Mouse (Mus musculus): Measurements from ENCODE around the gene Cct2. TPM values are rescaled to one million over a fixed set of nuclear protein-coding genes. Genes with fewer than 3 reads are reported as not detected.
A peak's percentile ranks its signal among the peaks of the same experiment; 100 is the strongest.
"Not testable (repeated sequence)": the region's sequence is repeated elsewhere in the genome, so short reads cannot be mapped to it uniquely, and the experiment has no call there.

The Cct2 gene
- total RNA-seq, 2 experiments from 2014 or later = 160 to 167 TPM

DNA sequence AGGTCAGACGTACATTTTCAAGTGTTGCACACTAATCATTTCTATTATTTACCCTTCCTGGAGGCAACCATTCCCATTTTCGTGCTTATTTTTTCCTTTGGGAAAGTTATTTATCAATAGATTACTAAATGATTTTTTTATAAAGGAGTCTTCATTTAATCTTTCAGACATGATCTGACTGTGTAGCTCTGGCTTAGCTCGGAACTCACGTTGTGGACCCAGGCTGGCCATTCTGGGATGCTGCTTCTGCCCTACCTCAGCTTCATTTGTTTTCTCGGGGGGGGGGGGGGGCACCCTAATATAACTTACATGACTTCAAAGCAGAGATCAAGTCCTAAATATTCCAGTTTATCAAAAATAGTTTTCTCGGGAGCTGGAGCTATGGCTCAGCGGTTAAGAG lies 462 bp upstream of the Cct2 start:
- intact Hi-C loops (cut with DNase I) = loop anchor here (5.0 kb wide), 2 partner anchors 83 to 148 kb away; partner anchors contain the start of gene Frs2
- no peak for DNase-seq (ENCODE audit: low spot score in 2 of 2)

DNA sequence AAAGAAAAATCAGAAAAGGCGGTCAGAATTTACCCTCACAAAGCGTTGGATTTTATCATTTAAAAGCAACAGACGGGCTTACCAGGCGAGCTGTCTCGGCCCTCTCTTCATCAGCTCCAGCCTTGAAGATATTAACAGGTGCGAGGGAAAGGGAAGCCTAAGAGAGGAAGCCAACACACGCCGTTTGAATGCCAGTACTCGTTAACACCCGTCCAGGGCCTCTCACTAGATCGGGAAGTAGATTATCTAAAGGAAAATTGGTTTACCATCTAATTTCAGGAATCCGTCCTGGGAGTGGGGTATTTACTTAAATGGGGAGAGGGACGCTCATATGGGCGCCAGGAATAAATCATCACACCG lies 740 bp downstream of the Cct2 start:
- intact Hi-C loops (cut with DNase I) = loop anchor here (5.0 kb wide), 2 partner anchors 84 to 149 kb away; partner anchors contain the start of gene Frs2
- DNase-seq (ENCODE audit: low spot score in 2 of 2) = no peak

DNA sequence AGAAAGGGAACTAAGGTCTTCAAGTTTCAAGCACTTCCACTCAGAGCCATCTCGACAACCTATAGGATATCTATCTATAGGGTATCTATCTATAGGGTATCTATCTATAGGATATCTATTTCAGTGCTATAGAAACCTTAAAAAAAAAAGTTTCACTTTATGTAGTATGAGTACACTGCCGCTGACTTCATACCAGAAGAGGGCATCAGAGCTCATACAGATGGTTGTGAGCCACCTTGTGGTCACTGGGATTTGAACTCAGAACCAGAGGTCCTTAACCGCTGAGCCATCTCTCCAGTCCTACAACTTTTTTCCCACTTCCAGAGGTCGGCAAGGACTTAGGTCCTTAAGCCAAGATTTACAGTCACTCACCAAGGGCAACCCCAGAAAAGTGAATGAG lies 7.9 kb downstream of the Cct2 start:
- intact Hi-C loops (cut with DNase I) = no loop called here

DNA sequence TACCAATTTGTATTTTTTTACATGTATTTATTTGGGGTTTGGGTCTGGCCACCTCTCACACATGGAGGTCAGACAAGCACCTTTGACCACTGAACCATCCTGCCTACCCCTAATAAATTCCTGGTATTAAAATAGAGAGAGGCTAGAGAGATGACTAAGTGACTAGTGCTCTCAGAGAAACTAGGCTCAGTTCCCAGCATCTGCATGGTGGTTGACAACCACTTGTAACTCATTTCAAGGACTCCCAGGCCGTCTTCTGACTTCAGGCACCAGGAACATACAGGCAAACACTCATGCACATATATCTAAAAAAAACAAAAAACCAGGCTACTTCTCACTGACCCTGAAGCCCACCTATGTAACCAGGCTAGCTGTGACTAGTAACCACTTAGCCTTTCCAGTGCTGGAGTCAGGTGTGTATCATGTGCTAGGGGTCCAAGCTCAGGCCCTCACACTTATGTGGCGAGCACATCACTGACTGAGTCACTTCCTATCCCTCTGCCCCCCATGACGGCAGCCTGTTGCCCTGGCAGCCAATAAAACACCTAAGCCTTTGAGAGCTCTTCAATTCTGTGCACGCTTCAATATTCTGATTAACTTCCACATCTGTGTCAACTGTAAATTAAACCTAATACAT lies 13.5 kb downstream of the Cct2 start:
- no peak for DNase-seq (ENCODE audit: low spot score in 2 of 2)
- intact Hi-C loops (cut with DNase I) = no loop called here

More for the DNA sequence above, 7.9 kb downstream of the Cct2 start:
- no peak for DNase-seq (ENCODE audit: low spot score in 2 of 2)

DNA sequence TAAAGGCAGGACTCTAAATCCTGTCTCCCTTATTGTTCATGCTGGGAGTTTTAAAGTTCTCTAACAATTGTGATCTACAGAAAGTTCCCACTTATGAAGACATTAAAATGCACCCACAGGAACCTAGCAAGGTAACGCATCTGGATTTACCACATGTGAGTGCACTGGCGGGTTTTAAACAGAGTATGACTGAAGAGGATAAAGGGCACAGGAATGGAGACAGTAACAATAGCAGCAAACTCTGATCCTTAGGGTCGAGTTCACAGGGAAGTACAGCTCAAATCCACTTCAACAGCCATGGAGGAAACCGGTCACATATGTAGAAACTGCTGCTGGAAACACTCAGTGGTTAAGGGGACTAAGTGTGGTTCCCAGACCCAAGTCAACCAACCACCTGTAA lies 14.4 kb downstream of the Cct2 start:
- intact Hi-C loops (cut with DNase I) = no loop called here
- DNase-seq (ENCODE audit: low spot score in 2 of 2) = no peak

DNA sequence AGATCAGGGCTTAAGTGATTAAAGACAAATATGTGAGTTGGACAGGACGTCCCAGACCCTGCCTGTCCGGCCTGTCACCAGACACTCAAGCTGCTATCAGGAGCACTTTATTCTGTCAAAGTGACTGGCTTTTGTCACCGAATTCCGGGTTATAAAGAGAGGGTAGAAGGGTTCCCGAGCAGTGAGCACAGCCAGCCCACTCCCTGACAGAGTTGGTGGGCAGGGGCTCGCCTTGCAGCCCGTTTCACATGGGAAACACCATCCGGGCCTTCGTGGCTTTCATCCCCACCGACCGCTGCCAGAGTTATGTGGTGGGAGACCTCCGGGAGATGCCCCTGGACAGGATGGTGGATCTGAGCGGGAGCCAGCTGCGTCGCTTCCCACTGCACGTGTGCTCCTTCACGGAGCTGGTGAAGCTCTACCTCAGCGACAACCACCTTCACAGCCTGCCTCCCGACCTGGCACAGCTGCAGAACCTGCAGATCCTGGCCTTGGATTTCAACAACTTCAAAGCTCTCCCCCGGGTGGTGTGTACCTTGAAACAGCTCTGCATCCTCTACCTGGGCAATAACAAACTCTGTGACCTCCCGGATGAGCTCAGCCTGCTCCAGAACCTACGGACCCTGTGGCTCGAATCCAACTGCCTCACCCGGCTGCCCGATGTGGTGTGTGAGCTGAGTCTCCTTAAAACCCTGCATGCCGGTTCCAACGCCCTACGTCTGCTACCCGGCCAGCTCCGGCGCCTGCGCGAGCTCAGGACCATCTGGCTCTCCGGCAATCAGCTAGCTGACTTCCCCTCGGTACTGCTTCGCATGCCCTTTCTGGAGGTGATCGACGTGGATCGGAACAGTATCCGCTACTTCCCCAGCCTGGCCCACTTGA lies 18.2 kb downstream of the Cct2 start, which contains the start of gene Lrrc10:
TSS of gene Lrrc10 (plus strand) at position 167 of the 882 bp plus-strand sequence.
- DNase-seq (ENCODE audit: low spot score in 2 of 2) = peak in 1 of 2 experiments; percentile 60
- intact Hi-C loops (cut with DNase I) = no loop called here

DNA sequence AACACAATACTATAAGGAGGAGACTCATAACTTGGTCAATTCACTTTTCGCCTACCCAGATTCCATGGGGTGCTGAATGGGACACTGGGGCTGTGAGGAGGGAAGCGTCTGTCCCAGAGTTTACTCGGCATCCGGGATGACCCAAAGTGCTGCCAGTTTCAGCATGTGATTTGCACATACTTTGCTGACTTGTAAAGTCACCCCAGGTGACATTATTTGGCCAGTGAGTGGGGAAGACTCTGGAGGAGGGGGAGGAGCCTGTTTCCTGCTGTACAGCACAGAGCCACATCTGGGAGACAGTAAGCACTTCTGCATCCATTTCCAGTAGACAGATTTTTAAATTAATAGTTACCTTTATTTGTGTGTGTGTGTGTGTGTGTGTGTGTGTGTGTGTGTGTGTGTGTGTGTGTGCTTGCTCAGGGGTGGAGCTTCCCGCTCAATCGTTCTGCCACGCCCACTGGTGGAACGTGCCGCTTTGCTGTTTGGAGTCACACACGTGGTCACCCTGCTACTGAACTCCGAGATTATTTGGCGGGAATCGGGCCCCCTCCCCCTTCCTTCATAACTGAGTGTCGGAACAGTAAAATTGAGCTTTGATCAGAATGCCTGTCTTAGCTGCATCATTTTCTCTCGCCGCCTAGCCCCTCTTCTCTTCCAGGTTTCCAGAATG lies 20.0 kb downstream of the Cct2 start:
- DNase-seq (ENCODE audit: low spot score in 2 of 2); intact Hi-C loops (cut with DNase I): not testable (repeated sequence)

DNA sequence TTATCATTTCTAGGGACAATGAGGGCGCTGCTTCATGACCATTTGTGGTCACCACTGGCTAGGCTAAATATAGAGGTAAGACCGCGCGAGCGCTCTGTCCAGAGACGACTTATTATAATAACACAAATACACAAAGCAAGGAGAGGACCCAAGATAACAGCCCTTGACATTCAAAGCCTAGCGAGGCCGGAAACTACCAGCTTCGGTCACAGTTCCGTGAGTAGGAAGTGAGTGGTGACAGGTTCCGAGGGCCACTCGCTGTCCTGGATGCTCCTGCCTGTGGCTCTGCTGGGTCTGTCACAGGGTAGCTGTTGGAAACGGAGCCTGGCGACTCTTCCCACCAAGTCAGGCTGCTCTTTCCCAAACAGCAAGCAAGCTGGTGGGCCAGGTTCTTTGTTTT lies 21.3 kb downstream of the Cct2 start:
- intact Hi-C loops (cut with DNase I) = no loop called here
- no peak for DNase-seq (ENCODE audit: low spot score in 2 of 2)

DNA sequence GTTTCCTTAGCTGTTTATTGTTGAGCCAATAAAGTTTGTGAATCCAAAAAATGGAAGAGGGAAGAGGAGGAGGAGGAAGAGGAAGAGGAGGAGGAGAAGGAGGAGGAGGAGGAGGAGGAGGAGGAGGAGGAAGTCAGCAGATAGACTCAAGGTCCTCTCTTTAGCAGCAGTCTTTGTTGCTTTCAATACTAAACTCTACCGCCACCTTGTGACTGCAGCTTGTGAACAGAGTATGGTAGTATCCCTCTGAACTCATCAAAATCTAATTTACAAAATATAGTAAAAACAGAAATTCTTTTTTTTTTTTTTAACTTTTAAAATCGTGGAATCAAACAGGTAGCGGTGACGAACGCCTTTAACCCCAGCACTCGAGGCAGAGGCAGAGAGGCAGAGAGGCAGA lies 23.3 kb downstream of the Cct2 start:
- DNase-seq (ENCODE audit: low spot score in 2 of 2) = no peak
- intact Hi-C loops (cut with DNase I) = no loop called here

DNA sequence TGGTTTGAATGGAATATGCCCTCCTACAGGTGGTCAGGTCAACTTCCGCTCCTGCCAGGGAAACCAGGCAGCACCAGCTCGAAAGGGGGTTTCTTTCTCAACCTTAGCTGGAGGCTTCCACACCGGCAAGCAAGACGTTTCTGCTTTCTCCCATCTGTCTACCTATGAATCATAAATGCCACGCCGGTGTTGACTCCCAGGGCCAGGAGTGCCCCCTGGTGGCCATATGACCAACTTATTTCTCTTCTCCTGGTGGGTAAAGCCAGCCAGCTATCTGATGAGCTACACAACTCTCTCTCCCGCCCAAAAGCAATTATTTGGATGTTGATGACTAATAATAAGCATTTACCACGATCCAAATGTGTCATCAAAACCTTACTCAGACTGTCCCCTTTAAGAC lies 29.8 kb downstream of the Cct2 start:
- intact Hi-C loops (cut with DNase I) = loop anchor here (5.0 kb wide), 1 partner anchor 86 kb away; no protein-coding TSS in a partner anchor

DNA sequence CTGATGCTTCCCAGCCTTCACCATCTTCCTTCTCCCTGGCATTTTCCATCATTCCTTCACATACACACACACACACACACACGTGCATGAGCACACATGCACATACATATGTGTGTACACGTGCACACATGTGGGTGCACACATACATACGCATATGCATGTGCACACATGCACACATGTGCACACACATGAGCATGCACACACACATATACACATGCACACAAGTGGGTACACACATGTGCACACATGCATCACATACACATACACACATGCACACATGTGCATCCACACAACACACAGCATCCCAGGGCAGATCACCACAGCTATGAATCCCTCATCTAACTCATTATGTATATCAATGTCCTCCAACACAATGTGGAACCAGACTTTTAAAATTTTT lies 32.5 kb downstream of the Cct2 start:
- no peak for DNase-seq (ENCODE audit: low spot score in 2 of 2)
- intact Hi-C loops (cut with DNase I) = loop anchor here (5.0 kb wide), 1 partner anchor 84 kb away; no protein-coding TSS in a partner anchor

More for the DNA sequence above, 29.8 kb downstream of the Cct2 start:
- peak; percentile 78 to 87 for DNase-seq (ENCODE audit: low spot score in 2 of 2)

DNA sequence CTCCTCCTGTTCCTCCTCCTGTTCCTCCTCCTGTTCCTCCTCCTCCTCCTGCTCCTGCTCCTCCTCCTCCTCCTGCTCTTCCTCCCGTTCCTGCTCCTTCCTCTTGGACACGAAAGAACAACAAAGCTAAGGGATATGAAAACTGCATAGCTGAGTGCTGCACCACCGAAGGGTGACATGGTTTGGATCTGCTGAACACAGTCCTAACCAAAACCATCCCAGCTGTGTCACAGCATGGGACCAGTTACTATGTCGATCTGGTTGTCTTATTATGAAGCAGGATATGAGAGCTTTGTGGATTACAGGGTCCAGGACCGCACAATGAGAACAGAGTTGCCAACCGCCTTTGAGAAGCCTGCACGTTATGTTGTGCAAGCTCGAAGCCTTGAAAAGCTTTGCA lies 37.4 kb downstream of the Cct2 start:
- DNase-seq (ENCODE audit: low spot score in 2 of 2) = no peak
- intact Hi-C loops (cut with DNase I) = no loop called here

DNA sequence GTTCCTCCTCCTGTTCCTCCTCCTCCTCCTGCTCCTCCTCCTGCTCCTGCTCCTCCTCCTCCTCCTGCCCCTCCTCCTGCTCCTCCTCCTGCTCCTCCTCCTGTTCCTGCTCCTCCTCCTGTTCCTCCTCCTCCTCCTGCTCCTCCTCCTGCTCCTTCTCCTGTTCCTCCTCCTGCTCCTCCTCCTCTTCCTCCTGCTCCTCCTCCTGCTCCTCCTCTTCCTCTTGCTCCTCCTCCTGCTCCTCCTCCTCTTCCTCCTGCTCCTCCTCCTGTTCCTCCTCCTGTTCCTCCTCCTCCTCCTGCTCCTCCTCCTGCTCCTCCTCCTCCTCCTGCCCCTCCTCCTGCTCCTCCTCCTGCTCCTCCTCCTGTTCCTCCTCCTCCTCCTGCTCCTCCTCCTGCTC lies 37.8 kb downstream of the Cct2 start:
- intact Hi-C loops (cut with DNase I); DNase-seq (ENCODE audit: low spot score in 2 of 2): not testable (repeated sequence)

DNA sequence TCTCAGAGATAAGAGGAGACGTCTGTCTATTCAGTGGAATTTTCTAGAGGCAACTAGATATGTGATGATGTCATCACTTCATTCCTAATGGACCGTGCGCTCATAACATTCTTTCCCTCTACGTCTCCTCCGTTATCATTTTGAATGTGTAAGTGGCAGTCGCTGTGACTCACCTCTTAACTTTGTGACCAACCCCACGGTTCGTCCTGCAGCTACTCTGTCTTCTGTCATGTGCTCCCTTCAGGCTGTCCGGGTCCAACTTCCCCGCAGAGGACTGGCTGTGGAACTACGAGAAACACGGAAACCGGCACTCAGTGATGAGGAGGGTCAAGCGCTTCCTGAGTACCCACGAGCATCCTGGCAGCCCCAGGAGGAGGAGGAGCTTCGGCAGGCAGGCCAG lies 39.9 kb downstream of the Cct2 start:
- intact Hi-C loops (cut with DNase I) = no loop called here

DNA sequence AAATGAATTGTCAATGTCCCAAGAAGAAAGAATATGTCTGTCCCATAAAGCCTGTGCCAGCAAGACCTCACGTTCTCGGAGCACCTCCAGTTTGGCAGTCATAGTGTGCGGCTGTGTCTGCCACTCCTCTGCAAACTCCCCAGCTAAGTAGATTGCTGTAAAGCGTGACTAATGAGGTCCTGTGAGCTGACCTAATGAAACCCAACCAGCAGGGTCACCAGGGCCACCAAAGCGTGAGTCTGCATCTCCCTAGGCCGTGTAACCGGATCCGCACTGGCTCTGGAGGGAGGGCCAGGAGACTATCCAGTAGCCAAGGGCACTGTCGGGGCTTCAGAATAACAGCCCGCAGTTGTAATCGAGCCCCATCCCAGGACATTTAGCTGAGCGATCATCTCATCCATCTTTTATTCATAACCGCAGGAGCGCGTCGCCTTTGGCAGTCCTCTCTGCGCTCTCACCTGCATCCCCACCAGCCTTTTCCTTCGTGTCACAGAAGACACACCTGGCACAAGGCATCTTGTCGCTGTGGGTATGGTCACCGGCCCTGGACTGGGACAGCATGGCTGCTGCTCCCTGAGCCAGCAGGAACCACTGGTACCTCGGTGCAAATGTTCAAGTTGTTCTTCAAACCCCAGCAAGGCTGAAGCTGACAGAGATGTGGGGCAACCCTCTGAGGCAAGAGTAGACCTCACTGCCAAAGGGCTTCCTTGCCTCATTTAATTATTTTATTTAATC lies 42.4 kb downstream of the Cct2 start:
- no peak for DNase-seq (ENCODE audit: low spot score in 2 of 2)
- intact Hi-C loops (cut with DNase I) = no loop called here

More for the DNA sequence above, 39.9 kb downstream of the Cct2 start:
- DNase-seq (ENCODE audit: low spot score in 2 of 2) = no peak

DNA sequence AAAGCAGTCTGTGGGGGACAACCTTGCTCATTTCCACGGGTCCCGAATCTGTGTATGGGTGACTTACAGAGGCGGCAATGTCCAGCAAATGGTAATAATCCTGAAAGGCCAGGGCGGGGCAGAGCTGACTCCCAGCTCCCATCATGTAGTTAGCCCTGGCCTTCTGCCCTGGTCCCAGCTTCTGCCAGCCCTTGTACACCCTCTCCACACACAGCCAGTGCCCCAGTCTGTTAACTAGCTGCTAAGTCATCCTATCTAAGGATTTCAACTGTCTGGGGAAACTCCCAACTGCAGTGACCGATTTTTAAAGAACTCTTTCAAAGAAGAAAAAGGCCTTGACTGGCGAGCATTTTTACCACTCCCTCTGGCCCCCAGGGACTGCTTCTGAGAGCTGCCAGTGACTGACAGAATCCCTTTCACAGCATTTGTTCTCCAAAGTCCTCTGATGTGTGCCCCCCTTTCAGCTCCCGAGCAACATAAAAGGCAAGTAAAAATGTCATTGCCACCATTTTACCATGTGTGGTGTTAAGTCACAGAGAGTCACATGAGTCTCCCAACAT lies 45.3 kb downstream of the Cct2 start:
- no peak for DNase-seq (ENCODE audit: low spot score in 2 of 2)
- intact Hi-C loops (cut with DNase I) = no loop called here

DNA sequence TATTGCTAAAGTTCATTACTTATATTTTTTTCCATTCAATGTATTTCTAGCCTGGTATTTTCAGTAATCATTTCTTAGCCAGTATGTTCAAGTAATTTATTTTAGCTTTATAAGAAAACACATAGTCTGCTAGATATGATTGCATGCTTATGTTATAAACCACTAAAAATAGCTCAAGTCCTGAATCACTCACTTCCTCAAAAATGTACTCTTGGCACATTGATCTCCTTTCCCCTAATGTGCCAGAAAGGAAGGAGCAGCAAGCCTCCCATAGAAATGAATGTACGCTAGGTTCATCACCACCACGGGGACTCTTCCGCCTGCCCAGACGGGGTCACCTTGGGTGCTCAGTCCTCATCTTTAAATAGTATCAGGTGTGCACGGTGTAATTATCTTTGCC lies 49.0 kb downstream of the Cct2 start:
- intact Hi-C loops (cut with DNase I) = loop anchor here (5.0 kb wide), 1 partner anchor 62 kb away; the partner anchor contains the start of gene Rab3ip

DNA sequence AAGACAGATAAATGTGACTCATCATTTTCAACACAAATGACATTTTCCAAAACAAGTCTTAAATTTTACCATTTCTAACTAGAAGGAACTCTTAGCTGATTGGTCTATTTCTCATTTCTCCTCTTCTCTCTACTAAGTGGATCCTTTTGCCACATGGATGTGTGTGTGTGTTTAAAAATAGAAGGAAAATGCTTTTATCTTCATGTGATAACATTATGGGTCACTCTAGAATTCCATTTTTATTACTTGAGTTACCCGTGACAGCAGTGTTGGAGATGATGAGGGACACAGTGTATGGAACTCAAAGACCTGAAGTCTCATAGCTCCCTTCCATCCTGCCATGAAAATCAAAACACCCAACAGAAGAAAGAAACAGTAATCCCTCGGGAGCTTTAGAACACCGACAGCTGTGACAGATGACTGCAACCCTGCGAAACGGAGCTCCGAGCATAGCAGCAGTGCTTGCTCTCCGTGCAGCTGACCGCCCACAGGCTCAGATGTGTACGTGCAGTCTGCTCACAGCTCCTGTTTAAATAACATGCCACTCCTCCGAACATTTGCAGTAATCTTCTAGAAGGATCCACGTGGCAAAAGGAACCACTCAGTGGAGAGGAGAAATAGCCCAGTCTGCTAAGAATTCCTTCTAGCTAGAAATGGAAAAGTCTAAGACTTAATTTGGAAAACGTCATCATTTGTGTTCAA lies 49.8 kb downstream of the Cct2 start:
- peak; percentile 45 to 82 for DNase-seq (ENCODE audit: low spot score in 2 of 2)
- intact Hi-C loops (cut with DNase I) = loop anchor here (5.0 kb wide), 1 partner anchor 62 kb away; the partner anchor contains the start of gene Rab3ip

More for the DNA sequence above, 49.0 kb downstream of the Cct2 start:
- DNase-seq (ENCODE audit: low spot score in 2 of 2) = peak in 1 of 2 experiments; percentile 24

All from left cerebral cortex, postnatal 25 days (tissue).